Mouse (Mus musculus): ENCODE results near the gene Clstn3. TPM values are rescaled to one million over a fixed set of nuclear protein-coding genes. Genes with fewer than 3 reads are reported as not detected.

Gene Clstn3
- polyA plus RNA-seq, 1 experiment from 2014 or later = 73.7 TPM

DNA sequence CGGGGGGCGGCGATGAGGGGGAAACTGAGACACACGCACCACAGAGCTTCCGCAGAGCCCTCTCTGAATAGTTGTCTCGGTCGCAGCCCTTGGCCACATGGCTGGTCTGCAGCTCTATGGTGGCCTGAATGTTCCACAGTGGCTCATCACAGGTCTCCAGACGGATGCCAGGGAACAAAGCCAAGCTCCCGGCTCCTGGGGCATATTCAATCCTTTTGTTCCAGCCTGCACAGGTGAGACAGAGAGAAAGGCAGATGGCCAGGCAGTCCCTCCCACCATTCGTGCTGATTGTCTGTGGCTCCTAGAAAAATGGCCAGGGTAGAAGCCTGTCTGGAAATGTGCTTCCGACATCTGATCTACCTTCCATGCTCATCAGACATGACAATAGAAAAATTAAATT, 6.1 kb downstream of the Clstn3 start:
- Histone ChIP-seq H3K4me1 (replicated peaks) (peaks cover 17% of the 10 kb centered on the region), H3K9ac (no peak overlapping the region), H3K27ac (no peak overlapping the region), H3K36me3 (peaks cover 58% of the 10 kb centered on the region), H3K4me2 (no peak overlapping the region), H3K4me3 (no peak overlapping the region), H3K27me3 (no peaks in the 10 kb centered on the region), H3K9me3 (no peaks in the 10 kb centered on the region)
- ATAC-seq (ENCODE audit: low FRiP score) = no peak
- 89% methylated on average over 11 of the region's 11 CpGs for whole genome bisulfite sequencing

DNA sequence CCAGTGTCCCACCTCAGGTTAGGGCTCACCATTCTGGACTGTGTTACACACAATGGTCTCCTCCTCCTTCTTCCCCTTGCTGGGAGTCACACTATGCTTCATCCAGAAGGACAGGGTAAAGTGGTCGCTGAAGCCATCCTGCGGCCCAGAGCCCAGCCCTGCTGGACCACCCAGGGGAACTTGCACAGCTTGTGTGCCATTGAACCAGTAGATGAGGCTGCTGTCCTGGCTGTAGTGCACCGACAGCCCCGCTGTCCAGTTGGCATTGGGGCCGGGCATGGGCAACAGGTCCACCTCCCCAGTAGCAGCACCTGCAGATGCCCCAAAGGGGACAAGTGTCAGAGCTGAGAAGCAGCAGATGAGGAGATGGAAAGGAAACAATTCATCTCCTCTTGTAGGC, 6.8 kb downstream of the Clstn3 start:
- 90% methylated on average over 5 of the region's 5 CpGs for WGBS
- Histone ChIP-seq H3K4me1 (replicated peaks) (peaks cover 11% of the 10 kb centered on the region), H3K36me3 (peaks cover 63% of the 10 kb centered on the region), H3K27ac (no peak overlapping the region), H3K9ac (no peak overlapping the region), H3K9me3 (no peaks in the 10 kb centered on the region), H3K27me3 (no peaks in the 10 kb centered on the region), H3K4me2 (no peak overlapping the region), H3K4me3 (no peak overlapping the region)
- no peak for ATAC-seq (ENCODE audit: low FRiP score)

DNA sequence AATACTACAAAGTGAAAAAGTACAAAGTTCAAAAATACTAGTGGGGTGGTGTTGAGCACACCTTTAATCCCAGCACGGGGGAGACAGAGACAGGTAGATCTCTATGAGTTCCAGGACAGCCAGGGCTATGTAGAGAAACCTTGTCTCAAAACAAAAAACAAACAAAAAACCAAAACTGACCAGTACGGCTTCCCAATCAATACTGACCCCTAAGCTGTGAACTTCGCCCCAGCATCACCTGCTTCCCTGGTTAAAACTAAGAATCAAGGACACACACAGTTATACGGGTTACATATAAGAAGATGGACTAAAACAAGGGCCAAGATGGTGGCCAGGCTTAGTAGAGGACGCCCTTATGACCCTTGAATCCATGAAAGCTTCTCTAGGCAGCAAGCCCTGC, 8.4 kb downstream of the Clstn3 start:
- H3K4me3 ChIP-seq = no peak overlapping the region
- H3K27ac ChIP-seq = no peak overlapping the region
- no peaks in the 10 kb centered on the region for H3K4me1 ChIP-seq (replicated peaks)
- H3K36me3 ChIP-seq = peaks cover 59% of the 10 kb centered on the region
- WGBS = 95% methylated on average over 5 of the region's 5 CpGs
- no peak for ATAC-seq (ENCODE audit: low FRiP score)
- no peak overlapping the region for H3K4me2 ChIP-seq
- H3K27me3 ChIP-seq = no peaks in the 10 kb centered on the region
- H3K9me3 ChIP-seq = no peaks in the 10 kb centered on the region
- no peak overlapping the region for H3K9ac ChIP-seq

GRCm38 (mm10) chr6:124453756-124454155, 10.8 kb downstream of the Clstn3 start:
- Histone ChIP-seq H3K9ac (no peak overlapping the region), H3K36me3 (peaks cover 64% of the 10 kb centered on the region), H3K4me2 (no peak overlapping the region), H3K4me1 (replicated peaks) (no peaks in the 10 kb centered on the region), H3K9me3 (no peaks in the 10 kb centered on the region), H3K27ac (no peak overlapping the region), H3K4me3 (no peak overlapping the region), H3K27me3 (no peaks in the 10 kb centered on the region)
- no peak for ATAC-seq (ENCODE audit: low FRiP score)
- WGBS = 42% methylated on average over 4 of the region's 4 CpGs

DNA sequence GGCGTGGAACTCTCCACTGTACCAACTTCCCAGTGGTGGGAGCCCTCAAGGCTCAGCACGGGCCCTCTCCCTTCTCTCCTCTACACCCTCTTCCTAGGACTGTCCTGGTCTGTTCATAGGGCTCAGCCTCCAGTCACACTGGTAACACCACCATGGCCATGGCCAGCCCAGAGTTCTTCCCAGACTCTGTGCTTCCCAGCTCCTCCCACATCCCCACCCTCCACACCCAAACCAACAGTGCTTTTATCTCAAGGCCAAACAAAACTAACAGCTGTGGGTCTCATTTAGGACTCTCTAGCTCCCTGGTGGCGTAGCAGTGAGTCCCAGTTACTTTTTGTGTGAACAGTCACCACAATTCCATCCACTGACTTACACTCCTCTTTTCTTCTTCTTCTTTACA, 12.6 kb downstream of the Clstn3 start:
- WGBS = 93% methylated on average over 3 of the region's 3 CpGs
- no peaks in the 10 kb centered on the region for H3K27me3 ChIP-seq
- no peak overlapping the region for H3K9ac ChIP-seq
- no peak overlapping the region for H3K4me2 ChIP-seq
- no peak overlapping the region for H3K4me3 ChIP-seq
- H3K27ac ChIP-seq = no peak overlapping the region
- H3K9me3 ChIP-seq = no peaks in the 10 kb centered on the region
- no peak for ATAC-seq (ENCODE audit: low FRiP score)
- H3K4me1 ChIP-seq (replicated peaks) = no peaks in the 10 kb centered on the region
- peaks cover 60% of the 10 kb centered on the region for H3K36me3 ChIP-seq

- ATAC-seq (ENCODE audit: low FRiP score) = no peak
- H3K4me3 ChIP-seq = no peak overlapping the region
- no peaks in the 10 kb centered on the region for H3K27me3 ChIP-seq
- peaks cover 53% of the 10 kb centered on the region for H3K36me3 ChIP-seq
- no peak overlapping the region for H3K9ac ChIP-seq
- H3K9me3 ChIP-seq = no peaks in the 10 kb centered on the region
- H3K27ac ChIP-seq = no peak overlapping the region
- H3K4me2 ChIP-seq = no peak overlapping the region
- no peaks in the 10 kb centered on the region for H3K4me1 ChIP-seq (replicated peaks)
- WGBS = 87% methylated on average over 18 of the region's 18 CpGs
Observed at GRCm38 (mm10) chr6:124449668-124450383, 14.8 kb downstream of the Clstn3 start.

- no peaks in the 10 kb centered on the region for H3K27me3 ChIP-seq
- H3K4me3 ChIP-seq = no peak overlapping the region
- ATAC-seq (ENCODE audit: low FRiP score) = 0 out of 2 replicates have a peak, but pooled peaks have one; percentile 4
- no peak overlapping the region for H3K9ac ChIP-seq
- H3K4me2 ChIP-seq = no peak overlapping the region
- H3K9me3 ChIP-seq = no peaks in the 10 kb centered on the region
- no peaks in the 10 kb centered on the region for H3K4me1 ChIP-seq (replicated peaks)
- WGBS = 95% methylated on average over 16 of the region's 16 CpGs
- peaks cover 58% of the 10 kb centered on the region for H3K36me3 ChIP-seq
- H3K27ac ChIP-seq = no peak overlapping the region
Observed at GRCm38 (mm10) chr6:124448959-124449667, 15.5 kb downstream of the Clstn3 start.

GRCm38 (mm10) chr6:124448186-124448852, 16.3 kb downstream of the Clstn3 start:
- Histone ChIP-seq H3K9me3 (no peaks in the 10 kb centered on the region), H3K27ac (no peak overlapping the region), H3K4me3 (no peak overlapping the region), H3K4me1 (replicated peaks) (no peaks in the 10 kb centered on the region), H3K4me2 (no peak overlapping the region), H3K36me3 (peaks cover 66% of the 10 kb centered on the region), H3K27me3 (no peaks in the 10 kb centered on the region), H3K9ac (no peak overlapping the region)
- ATAC-seq (ENCODE audit: low FRiP score) = no peak
- WGBS = 77% methylated on average over 10 of the region's 10 CpGs

- no peak for ATAC-seq (ENCODE audit: low FRiP score)
- Histone ChIP-seq H3K36me3 (peaks cover 62% of the 10 kb centered on the region), H3K27ac (no peak overlapping the region), H3K4me1 (replicated peaks) (no peaks in the 10 kb centered on the region), H3K9ac (no peak overlapping the region), H3K27me3 (no peaks in the 10 kb centered on the region), H3K4me2 (no peak overlapping the region), H3K9me3 (no peaks in the 10 kb centered on the region), H3K4me3 (no peak overlapping the region)
- WGBS = 90% methylated on average over 2 of the region's 2 CpGs
Observed at GRCm38 (mm10) chr6:124447356-124447755, 17.2 kb downstream of the Clstn3 start.

DNA sequence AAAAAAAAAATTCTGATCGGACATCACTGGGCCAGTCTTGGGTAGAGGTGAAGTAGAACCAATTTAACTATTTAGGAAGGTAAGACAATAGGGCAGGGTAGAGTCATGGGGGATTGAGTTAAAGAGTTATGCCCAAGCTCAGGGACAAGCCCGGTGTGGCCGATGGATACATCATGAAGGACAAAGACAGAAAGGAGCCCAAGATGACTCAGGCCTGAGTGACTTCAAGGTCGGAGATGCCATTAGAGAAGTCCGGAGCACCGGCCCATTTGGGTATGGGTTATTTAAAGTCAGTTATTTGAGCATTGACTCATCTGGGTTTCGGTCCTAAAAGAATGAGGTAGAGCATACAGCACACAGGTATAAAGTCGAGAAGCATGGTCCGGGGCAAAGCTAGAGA, 18.1 kb downstream of the Clstn3 start:
- H3K36me3 ChIP-seq = peaks cover 66% of the 10 kb centered on the region
- WGBS = 97% methylated on average over 9 of the region's 9 CpGs
- no peak overlapping the region for H3K4me3 ChIP-seq
- H3K9ac ChIP-seq = no peak overlapping the region
- no peak overlapping the region for H3K27ac ChIP-seq
- no peaks in the 10 kb centered on the region for H3K9me3 ChIP-seq
- no peaks in the 10 kb centered on the region for H3K4me1 ChIP-seq (replicated peaks)
- no peak overlapping the region for H3K4me2 ChIP-seq
- no peak for ATAC-seq (ENCODE audit: low FRiP score)
- H3K27me3 ChIP-seq = no peaks in the 10 kb centered on the region

DNA sequence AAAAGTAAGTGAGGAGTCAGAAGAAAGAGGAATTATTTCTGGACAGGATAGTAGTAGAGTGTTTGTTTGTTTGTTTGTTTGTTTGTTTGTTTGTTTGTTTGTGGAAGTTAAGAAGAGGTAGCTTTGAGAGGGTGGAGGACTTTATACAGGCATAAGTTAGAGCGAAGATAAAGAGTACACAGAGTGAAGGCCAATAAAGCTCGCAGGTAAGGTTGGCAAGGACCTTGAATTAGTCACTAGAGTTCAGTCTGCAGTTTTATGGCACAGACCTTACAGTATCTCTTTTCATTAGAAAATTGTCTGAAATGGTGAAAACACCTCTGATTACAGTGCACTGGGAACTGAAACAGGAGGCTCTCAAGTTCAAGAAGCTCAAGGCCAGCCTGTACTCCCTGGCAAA, 18.6 kb downstream of the Clstn3 start:
- peaks cover 66% of the 10 kb centered on the region for H3K36me3 ChIP-seq
- ATAC-seq (ENCODE audit: low FRiP score) = no peak
- H3K4me1 ChIP-seq (replicated peaks) = no peaks in the 10 kb centered on the region
- no peak overlapping the region for H3K9ac ChIP-seq
- no peaks in the 10 kb centered on the region for H3K9me3 ChIP-seq
- H3K27me3 ChIP-seq = no peaks in the 10 kb centered on the region
- H3K27ac ChIP-seq = no peak overlapping the region
- no peak overlapping the region for H3K4me3 ChIP-seq
- 97% methylated on average over 2 of the region's 2 CpGs for WGBS
- no peak overlapping the region for H3K4me2 ChIP-seq

DNA sequence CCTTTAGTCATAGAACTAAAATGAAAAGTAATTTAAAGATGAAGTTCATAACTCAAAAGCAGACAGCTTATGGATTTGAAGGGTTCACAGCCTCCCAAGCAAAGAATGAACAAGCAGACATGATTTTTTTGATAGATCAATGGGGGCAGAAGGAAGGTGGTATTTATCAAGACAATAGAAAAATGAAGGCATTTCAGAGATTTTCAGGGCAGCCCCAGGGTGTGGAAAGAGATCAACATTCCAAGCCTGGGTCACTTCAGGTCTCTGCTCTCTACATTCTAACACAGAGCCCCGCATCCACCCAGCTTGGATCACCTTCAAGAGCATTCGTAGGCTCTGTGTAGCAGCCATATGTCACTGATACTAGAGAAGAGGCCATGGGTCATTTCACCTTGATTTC, 21.3 kb downstream of the Clstn3 start:
- Histone ChIP-seq H3K27me3 (no peaks in the 10 kb centered on the region), H3K9ac (no peak overlapping the region), H3K4me3 (no peak overlapping the region), H3K36me3 (peaks cover 62% of the 10 kb centered on the region), H3K9me3 (no peaks in the 10 kb centered on the region), H3K4me2 (no peak overlapping the region), H3K4me1 (replicated peaks) (no peaks in the 10 kb centered on the region), H3K27ac (no peak overlapping the region)
- ATAC-seq (ENCODE audit: low FRiP score) = no peak
- WGBS = 90% methylated on average over 2 of the region's 2 CpGs
